21 mouse cellular contexts compared by ENCODE assay signal in genomic region chr10:50773846-50774245, GRCm38 (mm10).
DNase-seq lines count a peak whose midpoint lies in the region; ATAC-seq lines count a peak whose summit lies in the region.
"Had no signal": no experiment of that assay in that cellular context is flagged by ENCODE, and none has a peak within 500 bp of the region (broad histone marks: within the 10 kb centered on the region; RNA-seq: fewer than 3 reads in every experiment).

No protein-coding gene starts in this region.

- H3K27ac ChIP-seq in forebrain, embryonic 14.5 days (ENCODE audit: low read depth, low read length), result no peak overlapping the region
- no peak overlapping the region for H3K27ac ChIP-seq in forebrain, embryonic 11.5 days (ENCODE audit: low read depth, low read length)
- H3K27ac ChIP-seq in forebrain, embryonic 16.5 days (ENCODE audit: low read length), result no peak overlapping the region
- H3K27ac ChIP-seq: heart, adult 2 months; heart, embryonic 10.5 days; heart, embryonic 13.5 days; hindbrain, embryonic 15.5 days; intestine, embryonic 15.5 days had no signal

- H3K4me2 ChIP-seq in forebrain, embryonic 14.5 days (ENCODE audit: low read length), result no peak overlapping the region
- H3K4me2 ChIP-seq in forebrain, embryonic 11.5 days (ENCODE audit: low read depth, low read length, severe bottlenecking), result no peak overlapping the region
- no peak overlapping the region for H3K4me2 ChIP-seq in forebrain, embryonic 16.5 days (ENCODE audit: low read length)
- H3K4me2 ChIP-seq: heart, embryonic 13.5 days; hindbrain, embryonic 15.5 days; intestine, embryonic 15.5 days had no signal

- H3K4me1 ChIP-seq in forebrain, embryonic 14.5 days (ENCODE audit: control insufficient read depth, insufficient read depth, low read length), result peaks cover 4% of the 10 kb centered on the region
- no peaks in the 10 kb centered on the region for H3K4me1 ChIP-seq in forebrain, embryonic 11.5 days (replicated peaks; ENCODE audit: control insufficient read depth, insufficient read depth, low read length)
- peaks cover 3% of the 10 kb centered on the region for H3K4me1 ChIP-seq in forebrain, embryonic 16.5 days (replicated peaks; ENCODE audit: control insufficient read depth, insufficient read depth, low read length)
- H3K4me1 ChIP-seq: heart, embryonic 10.5 days; heart, embryonic 13.5 days; hindbrain, embryonic 15.5 days; intestine, embryonic 15.5 days had no signal

- DNase-seq in cerebellum, postnatal 10 days, result peak; percentile 18 to 29
- no peak for DNase-seq in cerebellum, adult 11-12 months
- peak; percentile 52 for DNase-seq in forebrain, embryonic 14.5 days (ENCODE audit: low spot score)
- DNase-seq in forebrain, embryonic 11.5 days (ENCODE audit: low spot score), result no peak
- peak; percentile 13 for DNase-seq in brain, adult 2 months (ENCODE audit: low read depth, low spot score)
- DNase-seq: adrenal gland, adult 8-10 months; adrenal gland, postnatal 25 days; cerebellum, adult 11 months; cerebellum, adult 8-10 months; gastrocnemius, postnatal 25 days; heart, adult 2 months; heart, postnatal 14 days; heart, postnatal 4 days; kidney, adult 11 months had no signal

- no peak overlapping the region for H3K4me3 ChIP-seq in forebrain, embryonic 14.5 days (ENCODE audit: low read depth, low read length)
- H3K4me3 ChIP-seq in forebrain, embryonic 11.5 days (ENCODE audit: low read depth, low read length), result no peak overlapping the region
- H3K4me3 ChIP-seq in forebrain, embryonic 16.5 days (replicated peaks; ENCODE audit: low read length), result no peak overlapping the region
- H3K4me3 ChIP-seq: heart, adult 2 months; heart, embryonic 10.5 days; heart, embryonic 13.5 days; hindbrain, embryonic 15.5 days; intestine, embryonic 15.5 days had no signal

- H3K27me3 ChIP-seq in forebrain, embryonic 14.5 days (replicated peaks; ENCODE audit: control insufficient read depth, insufficient read depth, low read length), result no peaks in the 10 kb centered on the region
- no peaks in the 10 kb centered on the region for H3K27me3 ChIP-seq in forebrain, embryonic 11.5 days (ENCODE audit: control insufficient read depth, insufficient read depth, low read length)
- H3K27me3 ChIP-seq in forebrain, embryonic 16.5 days (replicated peaks; ENCODE audit: control insufficient read depth, insufficient read depth, low read length), result no peaks in the 10 kb centered on the region
- H3K27me3 ChIP-seq: heart, embryonic 13.5 days; hindbrain, embryonic 15.5 days; intestine, embryonic 15.5 days had no signal

- no peaks in the 10 kb centered on the region for H3K9me3 ChIP-seq in forebrain, embryonic 14.5 days (replicated peaks; ENCODE audit: control insufficient read depth, low read length)
- no peaks in the 10 kb centered on the region for H3K9me3 ChIP-seq in forebrain, embryonic 11.5 days (ENCODE audit: control insufficient read depth, low read length)
- no peaks in the 10 kb centered on the region for H3K9me3 ChIP-seq in forebrain, embryonic 16.5 days (ENCODE audit: control insufficient read depth, low read length)
- H3K9me3 ChIP-seq: heart, embryonic 10.5 days; heart, embryonic 13.5 days; hindbrain, embryonic 15.5 days; intestine, embryonic 15.5 days had no signal

- no peak overlapping the region for H3K9ac ChIP-seq in forebrain, embryonic 14.5 days (ENCODE audit: low read length)
- H3K9ac ChIP-seq in forebrain, embryonic 11.5 days (ENCODE audit: low read length), result no peak overlapping the region
- no peak overlapping the region for H3K9ac ChIP-seq in forebrain, embryonic 16.5 days (replicated peaks; ENCODE audit: low read depth, low read length)
- H3K9ac ChIP-seq: heart, embryonic 13.5 days; hindbrain, embryonic 15.5 days; intestine, embryonic 15.5 days had no signal

- no peaks in the 10 kb centered on the region for H3K36me3 ChIP-seq in forebrain, embryonic 14.5 days (ENCODE audit: control insufficient read depth, insufficient read depth, low read length)
- no peaks in the 10 kb centered on the region for H3K36me3 ChIP-seq in forebrain, embryonic 11.5 days (ENCODE audit: control insufficient read depth, insufficient read depth, low read length)
- H3K36me3 ChIP-seq in forebrain, embryonic 16.5 days (ENCODE audit: control insufficient read depth, insufficient read depth), result no peaks in the 10 kb centered on the region
- H3K36me3 ChIP-seq: heart, embryonic 10.5 days; hindbrain, embryonic 15.5 days; intestine, embryonic 15.5 days had no signal

- 78% methylated on average over 2 of the region's 2 CpGs for WGBS in forebrain, embryonic 14.5 days
- WGBS in forebrain, embryonic 11.5 days, result 82% methylated on average over 2 of the region's 2 CpGs
- WGBS in forebrain, embryonic 16.5 days, result 81% methylated on average over 2 of the region's 2 CpGs

- peak; percentile 59 for ATAC-seq in forebrain, embryonic 14.5 days
- ATAC-seq in forebrain, embryonic 11.5 days (replicated peaks; ENCODE audit: low FRiP score), result no peak
- ATAC-seq in forebrain, embryonic 16.5 days, result peak; percentile 47; the same call in 1 of the 2 replicates
- no peak for ATAC-seq in megakaryocyte, adult 5-6 weeks (ENCODE audit: poor library complexity, severe bottlenecking)
- ATAC-seq: activated CD4-positive, CD25-positive, alpha-beta regulatory T cell, adult 4 months; intestine, embryonic 15.5 days had no signal

Comparison
In these comparisons a context has a peak if more than half of its experiments do, and no peak if none do; other contexts are left out.
1. DNase-seq: peak in cerebellum, postnatal 10 days (2 of 2), forebrain, embryonic 14.5 days (single experiment) and brain, adult 2 months (single experiment); none in cerebellum, adult 11-12 months (single experiment) and forebrain, embryonic 11.5 days (single experiment).
2. ATAC-seq: peak in forebrain, embryonic 14.5 days (single experiment) and forebrain, embryonic 16.5 days (single experiment); none in forebrain, embryonic 11.5 days (single experiment) and megakaryocyte, adult 5-6 weeks (single experiment).